Mouse (Mus musculus) lung, postnatal 14 days (tissue): ENCODE results near the gene Dntt.

Source experiments
- DNase-seq: peaks from one replicate; pipeline ENCODE4 v3.0.0; 2021

Gene Dntt

GRCm38 (mm10) chr19:41011676-41012075, 17.4 kb upstream of the Dntt start:
- no peak for DNase-seq

- DNase-seq = no peak
Observed at GRCm38 (mm10) chr19:41013591-41013990, 15.5 kb upstream of the Dntt start.

DNA sequence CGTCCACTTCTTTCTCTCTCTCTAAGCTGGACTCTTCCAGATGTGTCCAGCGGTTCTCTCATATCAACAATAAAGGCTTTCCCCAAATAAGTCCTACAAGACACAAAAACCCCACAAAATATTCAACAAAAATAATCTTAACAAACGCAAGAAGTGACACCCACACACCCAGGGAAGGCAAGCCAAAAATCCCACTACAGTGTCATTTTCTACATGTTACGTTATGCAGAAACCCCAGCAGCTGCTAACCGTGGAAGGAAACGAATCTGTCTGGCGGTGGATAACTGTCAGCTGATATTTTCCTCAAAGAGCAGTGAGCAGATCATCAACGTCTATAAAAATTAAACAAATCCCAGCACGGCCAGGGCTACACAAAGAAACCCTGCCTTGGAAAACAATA, 15.1 kb upstream of the Dntt start:
- DNase-seq = no peak

DNA sequence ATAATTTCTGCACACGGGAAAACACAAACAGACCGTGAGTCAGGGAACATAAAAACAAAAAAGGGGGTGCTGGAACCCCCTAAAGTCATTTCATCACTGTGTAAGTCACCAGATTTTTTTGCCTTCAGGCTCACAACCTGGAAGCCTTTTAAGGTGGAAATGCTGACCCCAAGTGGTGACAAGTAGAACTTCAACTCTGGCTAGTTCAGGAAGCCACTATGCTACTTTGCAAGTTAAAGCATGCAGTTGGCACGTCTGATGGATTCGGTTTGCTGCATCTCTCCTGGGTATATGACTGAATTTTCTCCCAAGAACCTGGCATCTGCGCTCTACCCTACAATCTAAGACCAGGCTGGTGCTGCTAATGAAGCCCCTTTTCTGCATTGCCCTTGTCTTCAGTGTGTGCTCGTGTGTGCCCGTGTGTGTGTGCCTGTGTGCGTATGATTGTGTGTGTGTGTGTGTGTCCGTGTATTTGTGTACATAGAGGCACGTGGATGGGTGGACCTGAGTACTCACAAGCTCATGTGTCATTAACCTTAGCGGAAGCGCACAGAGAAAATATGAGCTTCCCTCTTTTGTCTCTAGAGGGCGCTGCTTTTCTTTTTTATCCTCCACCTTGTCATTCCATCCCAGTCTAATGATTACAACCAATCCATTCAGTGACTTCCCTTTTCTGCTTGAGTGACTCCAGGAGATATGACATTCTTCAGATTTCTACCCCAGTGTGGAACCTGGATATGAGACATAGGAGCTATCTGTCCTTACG, 12.9 kb upstream of the Dntt start:
- DNase-seq = peak; percentile 61

GRCm38 (mm10) chr19:41019164-41019675, 9.9 kb upstream of the Dntt start:
- DNase-seq = no peak

DNA sequence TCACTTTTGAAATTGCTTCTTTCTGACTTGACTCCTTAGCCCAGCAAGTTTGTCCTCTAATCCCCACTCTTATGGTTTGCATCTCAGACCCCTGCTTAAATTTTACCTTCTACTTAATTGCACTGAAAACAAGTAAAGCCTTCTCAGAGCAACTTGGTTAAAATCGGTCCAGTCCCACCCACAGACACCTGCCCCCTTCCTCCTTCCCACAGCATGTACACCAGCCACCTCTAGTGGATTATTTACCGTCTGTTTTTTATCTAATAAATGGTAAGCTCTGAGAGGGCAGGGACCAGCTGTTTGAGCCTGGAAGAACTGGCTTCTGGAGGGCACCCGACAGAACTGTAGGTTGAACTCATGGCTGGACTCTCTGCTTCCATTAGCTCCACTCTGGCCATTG, 8.5 kb upstream of the Dntt start:
- no peak for DNase-seq

GRCm38 (mm10) chr19:41022244-41022643, 6.8 kb upstream of the Dntt start:
- DNase-seq = no peak

- DNase-seq = no peak
Observed at GRCm38 (mm10) chr19:41026551-41026950, 2.5 kb upstream of the Dntt start.

DNA sequence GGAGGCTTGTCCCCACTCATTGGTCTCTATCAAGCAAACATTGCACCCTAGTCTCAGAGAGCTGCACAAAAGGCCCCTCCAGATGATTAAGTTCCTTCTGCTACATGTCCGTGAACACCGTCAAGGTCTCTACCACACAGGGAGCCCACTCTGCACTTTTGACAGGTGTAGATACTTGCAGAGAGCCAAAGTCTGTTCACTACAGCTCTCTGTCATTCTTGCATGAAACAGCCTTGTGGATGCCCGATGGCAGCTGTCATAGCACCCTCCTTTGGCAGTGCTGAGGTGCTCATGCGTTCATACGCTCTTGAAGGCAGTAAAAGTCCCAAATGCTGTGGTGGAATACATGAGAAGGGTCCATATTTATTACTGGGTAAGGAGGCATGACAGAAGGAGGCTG, 2.1 kb upstream of the Dntt start:
- DNase-seq = no peak

DNA sequence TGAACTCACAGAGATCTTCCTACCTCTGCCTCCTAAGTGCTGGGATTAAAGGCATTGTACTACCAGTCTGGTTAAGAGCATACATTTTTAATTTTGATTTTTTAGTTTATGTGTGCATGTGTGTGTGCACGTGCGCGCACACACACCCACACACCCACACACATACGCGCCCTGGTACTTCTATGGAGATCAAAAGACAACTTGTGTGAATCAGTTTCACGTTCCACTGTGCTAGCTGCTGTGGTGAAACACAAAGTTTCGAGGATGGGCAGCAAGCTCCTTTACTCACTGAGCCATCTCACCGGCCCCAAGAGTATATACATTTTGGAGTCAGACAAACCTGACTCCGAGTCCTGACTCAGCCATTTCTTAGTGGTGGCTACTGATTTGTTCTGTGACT, 1.5 kb upstream of the Dntt start:
- DNase-seq = no peak

- no peak for DNase-seq
Observed at GRCm38 (mm10) chr19:41030161-41030560, 1.1 kb downstream of the Dntt start.

DNA sequence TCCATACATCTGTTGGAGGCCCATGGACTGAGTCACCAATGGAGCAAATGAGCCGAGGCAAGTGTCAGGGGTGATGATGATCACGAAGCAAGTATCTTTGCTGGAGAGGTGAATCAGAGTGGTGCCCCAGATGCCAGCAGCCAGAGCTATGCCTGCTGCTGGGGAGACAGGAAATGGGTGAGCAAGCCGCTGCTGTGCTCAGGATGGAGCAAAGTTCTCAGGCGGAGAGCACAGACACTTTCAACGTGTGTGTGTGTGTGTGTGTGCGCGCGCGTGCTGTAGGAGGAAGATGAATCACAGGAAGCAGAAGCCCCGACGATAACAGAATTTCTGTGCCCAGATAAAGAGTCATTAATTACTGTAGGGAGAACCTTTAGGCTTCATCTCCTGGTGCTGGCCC, 1.9 kb downstream of the Dntt start:
- peak; percentile 16 for DNase-seq

DNA sequence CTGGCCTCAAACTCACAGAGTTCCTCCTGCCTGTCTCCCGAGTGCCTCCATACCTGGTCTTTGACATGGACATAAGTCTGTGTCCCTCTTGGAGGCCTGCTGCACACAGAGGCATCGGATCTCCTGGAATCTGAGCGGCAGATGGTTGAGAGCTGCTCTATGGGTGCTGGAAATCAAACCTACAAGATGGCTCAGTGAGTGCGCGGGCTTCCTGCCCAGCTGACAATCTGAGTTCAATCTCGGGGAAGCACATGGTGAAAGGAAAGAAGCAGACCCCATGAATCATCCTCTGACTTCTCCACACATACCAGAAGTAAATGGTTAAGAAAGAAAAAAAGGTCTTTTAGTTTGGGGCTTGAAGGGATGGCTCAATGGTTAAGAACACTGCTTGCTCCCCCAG, 2.8 kb downstream of the Dntt start:
- DNase-seq = no peak

GRCm38 (mm10) chr19:41035809-41036551, 6.9 kb downstream of the Dntt start:
- no peak for DNase-seq

DNA sequence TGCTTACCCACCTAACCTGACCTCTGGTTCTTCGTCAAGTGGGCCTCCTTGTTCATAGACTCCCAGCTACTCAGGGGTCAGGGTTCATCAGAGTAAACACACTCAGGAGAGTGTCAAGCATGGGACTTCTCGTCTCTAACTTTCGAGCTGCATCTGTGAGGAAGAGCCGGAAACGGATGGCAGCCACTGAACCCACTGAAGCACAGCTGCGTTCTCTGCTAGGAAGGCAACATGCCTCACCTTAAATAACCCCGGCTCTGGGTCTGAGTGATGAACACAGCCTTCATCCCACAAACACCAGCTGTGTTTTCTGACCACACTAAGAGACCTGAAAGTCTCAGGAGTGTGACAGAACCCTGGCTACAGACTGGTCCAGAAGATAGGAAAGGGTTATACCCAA, 10.0 kb downstream of the Dntt start:
- DNase-seq = no peak

- no peak for DNase-seq
Observed at GRCm38 (mm10) chr19:41045091-41045770, 16.2 kb downstream of the Dntt start.

DNA sequence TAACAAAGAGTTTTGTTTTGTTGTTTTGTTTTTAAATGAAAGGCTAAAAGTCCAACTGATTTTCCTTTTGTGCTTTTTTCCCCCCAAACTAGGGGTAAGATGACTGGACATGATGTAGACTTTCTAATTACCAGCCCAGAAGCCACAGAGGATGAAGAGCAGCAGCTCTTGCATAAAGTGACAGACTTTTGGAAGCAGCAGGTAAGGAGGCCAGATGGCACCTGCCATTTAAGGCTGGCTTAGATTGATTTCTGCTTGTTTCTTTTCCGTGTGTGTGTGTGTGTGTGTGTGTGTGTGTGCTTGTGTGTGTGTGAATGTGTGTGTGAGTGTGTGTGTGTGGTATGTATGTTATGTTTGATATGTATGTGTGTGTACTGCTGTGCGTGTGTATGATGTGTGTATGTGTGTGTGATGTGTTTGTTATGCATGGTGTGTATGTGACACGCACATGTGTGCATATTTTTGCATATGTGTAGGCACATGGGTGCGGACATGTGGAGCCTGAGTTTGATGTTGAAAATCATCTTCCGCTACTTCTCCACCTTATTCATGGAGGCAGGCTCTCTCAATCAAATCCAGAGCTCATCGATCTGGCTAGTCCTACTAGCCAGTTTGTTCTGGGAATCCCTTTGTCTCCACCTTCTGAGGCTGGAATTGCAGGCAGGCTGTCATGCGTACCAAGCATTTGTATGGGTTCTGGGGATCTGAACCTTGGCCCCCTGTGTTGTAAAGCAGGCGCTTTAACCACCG, 18.5 kb downstream of the Dntt start:
- no peak for DNase-seq

- no peak for DNase-seq
Observed at GRCm38 (mm10) chr19:41048187-41048559, 19.1 kb downstream of the Dntt start.

- no peak for DNase-seq
Observed at GRCm38 (mm10) chr19:41051714-41052113, 22.6 kb downstream of the Dntt start.

DNA sequence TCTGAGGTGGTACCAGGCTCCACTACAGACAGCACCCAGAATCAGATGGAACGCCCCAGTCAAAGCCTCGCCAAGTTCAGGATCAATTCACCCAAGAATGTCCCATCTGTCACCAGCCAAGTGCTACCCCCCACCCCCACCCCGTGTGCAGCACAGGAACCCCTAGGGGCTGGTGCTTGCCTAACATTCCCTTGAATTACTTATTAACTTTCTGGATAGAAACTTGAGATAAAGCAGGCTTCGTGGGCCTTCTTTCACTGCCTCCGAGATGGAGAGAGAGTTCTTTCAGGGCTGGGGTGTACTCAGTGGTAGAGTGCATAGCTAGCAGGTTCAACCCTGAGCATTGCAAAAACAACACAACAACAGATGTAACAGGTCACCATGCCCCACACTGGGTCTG, 23.2 kb downstream of the Dntt start:
- no peak for DNase-seq

- DNase-seq = peak; percentile 44
Observed at GRCm38 (mm10) chr19:41053530-41053929, 24.5 kb downstream of the Dntt start.

DNA sequence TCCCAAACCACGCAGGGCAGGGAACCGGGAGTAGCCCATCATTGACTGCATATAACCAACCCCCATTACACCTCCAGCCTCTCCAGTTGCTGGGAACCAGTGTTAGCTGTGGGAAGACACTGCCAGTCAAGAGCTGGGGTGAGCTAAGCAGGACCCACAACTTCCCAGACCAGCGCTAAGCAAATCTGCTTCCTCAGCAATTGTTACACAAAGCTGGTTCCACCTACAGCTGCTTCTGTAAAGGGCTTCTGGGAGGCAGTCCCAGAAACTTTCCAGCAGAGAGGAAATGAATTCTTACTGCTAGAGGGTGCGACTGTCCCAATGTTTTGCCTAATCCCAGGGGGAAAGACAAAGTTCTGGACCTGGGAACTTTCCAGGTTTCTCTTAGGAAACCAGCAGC, 25.6 kb downstream of the Dntt start:
- DNase-seq = no peak

GRCm38 (mm10) chr19:41071500-41071899, 42.4 kb downstream of the Dntt start:
- peak; percentile 93 for DNase-seq
